Mouse (Mus musculus): ENCODE measurements around the gene Aplnr.
A peak's percentile ranks its signal among the peaks of the same experiment; 100 is the strongest.

Aplnr gene

DNA sequence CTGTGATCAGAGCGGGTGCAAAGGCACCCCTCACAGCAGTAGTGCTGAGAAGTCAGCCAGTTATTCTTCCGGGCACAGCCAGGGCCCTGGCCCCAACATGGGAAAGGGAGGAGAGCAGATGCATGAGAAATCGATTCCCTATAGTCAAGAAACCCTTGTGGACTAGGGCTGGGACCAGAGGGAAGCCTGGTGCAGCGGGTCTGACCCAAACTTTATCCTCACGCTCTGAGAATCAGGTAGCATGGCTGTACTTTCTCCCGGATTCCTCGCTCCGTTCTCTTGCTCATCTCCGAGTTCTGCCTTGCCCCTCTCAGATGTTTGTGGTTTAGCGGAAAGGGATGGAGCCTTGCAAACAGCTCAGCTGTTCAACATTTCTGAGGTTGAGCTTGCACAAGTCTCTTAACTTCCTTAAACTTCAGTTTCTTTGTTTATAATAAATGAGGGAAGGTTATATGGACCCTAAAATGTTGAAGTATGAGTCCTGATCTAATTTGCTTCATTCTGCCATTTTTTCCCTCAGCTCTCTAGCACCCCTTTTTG is 1.6 kb downstream of the Aplnr start:
- no peak for DNase-seq

DNA sequence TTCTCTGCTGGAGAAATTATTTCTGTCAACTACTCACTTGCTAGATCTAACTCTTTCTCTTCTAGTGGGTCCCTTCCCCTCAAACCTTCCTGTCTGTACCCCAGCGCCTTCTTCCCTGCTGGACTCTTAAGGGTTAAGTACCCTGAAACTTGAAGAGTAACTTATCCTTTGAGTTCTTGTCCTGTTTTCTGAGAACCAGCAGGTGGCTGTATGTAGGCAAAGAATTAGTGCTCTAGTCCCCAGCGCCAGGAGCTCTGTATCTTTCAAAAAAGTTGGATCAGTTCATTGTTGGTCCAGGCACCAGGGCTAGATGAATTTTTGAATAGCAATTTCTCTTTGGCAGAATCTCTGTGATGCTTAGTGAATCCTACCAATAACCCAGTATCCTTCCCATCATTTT is 2.1 kb downstream of the Aplnr start:
- DNase-seq = no peak

DNA sequence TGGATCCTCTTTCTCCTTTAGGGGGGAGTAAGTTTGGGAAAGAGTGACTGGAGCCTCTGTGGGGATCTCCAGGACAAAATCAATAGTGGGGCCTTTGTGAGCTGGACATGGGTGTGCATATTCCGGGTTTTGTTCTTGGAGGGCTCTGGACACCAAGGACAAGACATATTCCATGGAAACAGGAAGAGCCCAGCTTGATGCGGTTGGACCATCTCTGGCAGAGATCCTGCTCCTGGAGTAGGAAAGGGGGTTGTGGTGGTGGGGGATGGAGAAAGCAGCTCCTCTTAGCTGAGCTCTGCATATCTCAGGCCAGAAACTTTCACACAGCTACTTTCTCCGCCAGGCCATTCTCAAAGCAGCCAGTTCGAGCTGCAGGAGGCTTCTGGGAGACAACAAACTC is 3.4 kb downstream of the Aplnr start:
- peak; percentile 38 for DNase-seq

DNA sequence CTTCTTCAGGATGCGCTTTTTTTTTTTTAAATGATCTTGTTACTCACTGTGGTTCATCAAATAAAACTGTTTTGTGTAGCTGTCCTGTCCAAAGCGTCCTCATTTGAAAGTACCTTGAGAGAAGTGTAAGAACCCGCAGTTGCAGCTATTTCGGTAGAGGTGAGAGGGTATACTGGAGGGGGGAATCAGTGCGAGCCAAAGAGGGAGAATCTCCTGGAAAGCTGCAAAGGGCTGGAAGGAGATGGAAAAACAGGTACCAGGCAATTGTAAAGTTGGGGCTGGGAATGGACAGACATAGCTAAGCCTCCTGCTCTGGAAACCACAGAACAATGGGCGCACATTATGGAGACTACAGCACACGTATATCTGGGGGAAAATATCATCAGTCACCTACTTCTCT is 3.8 kb downstream of the Aplnr start:
- no peak for DNase-seq

DNA sequence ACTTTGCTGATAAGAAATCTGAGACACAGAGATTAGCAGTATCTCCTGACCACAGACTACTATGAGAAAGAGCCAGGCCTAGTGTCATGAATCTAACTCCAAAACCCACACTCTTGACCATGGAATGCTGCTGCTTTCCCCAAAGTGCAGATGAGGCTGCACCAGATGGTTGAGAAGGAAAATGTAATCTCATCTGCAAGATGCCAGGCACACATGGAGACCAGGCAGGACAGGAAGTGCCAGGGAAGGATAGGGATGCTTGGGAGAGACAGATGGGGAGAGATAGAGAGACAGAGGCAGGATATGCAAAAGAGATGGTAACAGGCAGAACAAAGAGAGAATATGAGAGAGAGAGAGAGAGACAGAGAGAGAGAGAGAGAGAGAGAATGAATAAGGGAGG is 4.8 kb downstream of the Aplnr start:
- DNase-seq = no peak

DNA sequence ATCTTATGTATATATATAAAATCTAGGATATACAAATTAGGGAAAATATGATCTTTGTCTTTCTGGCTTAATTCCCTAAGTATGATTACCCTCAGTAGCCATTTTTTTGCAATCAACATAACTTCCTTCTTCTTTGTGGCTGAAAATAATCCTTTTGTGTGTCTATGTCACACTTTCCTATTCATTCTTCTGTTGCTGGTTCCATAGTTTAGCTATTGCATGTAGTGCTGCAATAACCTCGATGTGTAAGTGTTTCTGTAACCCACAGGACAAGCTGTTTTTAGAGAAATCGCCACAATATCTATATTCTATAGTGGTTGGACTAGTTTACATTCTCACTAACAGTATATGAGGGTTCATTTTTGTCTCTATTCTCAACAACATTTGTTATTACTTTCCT is 8.9 kb downstream of the Aplnr start:
- no peak for DNase-seq

DNA sequence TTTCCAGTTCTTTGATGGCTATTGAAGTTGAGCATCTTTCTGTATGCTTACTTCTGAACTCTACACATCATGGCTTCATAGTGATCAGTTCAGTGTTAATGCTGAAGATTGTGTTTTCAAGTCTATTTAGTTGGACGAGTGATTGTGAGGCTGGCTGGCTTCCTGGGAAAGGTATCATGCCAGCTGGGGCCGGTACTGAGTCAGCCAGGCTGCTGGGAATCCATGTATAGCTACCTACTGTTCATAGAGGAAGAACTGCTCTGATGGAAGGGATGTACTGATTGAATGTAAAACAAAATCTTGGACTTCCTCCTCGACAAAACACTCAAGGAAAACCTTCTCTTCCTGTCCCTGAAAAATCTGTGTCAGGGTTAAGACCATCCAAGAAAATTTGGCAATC is 9.3 kb downstream of the Aplnr start:
- DNase-seq = no peak

DNA sequence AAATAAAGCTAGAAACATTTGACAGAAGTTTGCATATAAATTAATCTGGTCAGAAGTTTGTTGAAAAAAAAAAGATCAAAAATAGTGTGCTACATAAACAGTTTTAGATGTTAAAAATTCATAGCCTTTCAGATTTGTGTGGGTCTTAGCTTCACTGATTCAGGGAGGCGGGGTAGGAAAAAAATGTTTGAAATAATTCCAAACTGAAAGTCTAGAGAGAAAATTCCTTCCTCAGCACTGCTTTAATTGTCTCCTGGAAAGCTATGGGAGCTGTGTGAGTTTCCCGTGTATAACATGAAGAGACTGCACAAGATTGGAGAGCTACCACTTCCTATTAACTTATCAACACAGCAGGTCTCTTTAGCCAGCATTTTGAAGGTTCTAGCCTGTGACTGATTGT is 11.5 kb downstream of the Aplnr start:
- no peak for DNase-seq

DNA sequence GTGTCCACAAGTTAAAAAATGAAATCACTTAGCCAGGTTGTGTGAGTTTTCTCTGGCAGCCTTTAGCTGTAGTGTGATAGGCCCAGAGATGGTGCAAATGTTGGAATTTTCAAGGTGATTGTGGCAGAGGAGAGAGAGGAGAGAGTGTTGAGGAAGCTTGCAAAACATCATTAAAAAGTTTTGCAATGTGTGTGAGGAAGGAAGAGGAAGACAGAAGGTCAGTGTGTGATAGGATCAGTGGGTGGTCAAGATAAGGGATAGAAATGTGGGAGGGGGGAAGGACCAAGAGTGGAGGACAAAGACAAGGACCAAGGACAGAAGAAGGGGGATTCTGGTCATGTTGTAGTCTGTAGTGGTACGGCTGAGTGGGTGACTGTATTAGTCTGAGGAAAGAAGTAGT is 14.3 kb downstream of the Aplnr start:
- no peak for DNase-seq

DNA sequence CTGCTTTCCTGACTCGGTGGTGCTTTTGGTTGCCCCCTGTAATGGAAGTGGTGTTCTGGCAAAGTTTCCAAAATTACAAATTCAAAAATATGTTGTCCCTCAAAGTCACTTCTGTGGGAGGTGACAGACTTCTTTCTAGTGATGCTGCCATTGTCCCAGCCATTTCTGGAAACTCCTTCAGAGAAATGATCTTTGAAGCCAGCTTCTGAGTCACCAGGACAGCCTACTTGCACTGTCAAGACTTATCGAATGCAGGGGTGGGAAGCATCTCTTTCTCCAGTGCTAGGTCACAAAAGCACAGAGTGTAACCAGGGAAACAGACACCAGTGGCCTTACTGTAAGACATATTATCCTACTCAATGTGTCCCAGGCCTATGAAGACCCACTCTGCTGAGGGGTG is 15.2 kb downstream of the Aplnr start:
- DNase-seq = no peak

DNA sequence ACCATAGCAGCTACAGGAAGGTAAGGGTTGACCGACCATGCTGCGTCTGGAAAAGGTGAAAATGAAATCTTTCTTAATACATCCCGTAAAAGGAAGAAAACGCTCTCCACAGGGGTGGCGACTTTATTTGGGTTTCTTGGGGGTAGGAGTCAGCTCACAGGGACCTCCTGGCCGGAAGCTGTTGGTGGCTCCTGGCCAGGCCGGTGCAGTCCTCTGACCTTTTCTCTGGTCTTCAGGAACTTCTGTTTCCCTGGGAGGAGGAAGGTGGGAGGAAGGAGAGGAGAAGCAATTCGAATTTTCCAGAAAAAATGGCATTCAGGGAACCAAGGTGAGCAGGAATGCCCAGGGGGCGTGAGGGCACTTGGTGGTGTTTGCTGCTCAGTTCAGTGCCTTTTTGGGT is 19.3 kb downstream of the Aplnr start:
- no peak for DNase-seq

DNA sequence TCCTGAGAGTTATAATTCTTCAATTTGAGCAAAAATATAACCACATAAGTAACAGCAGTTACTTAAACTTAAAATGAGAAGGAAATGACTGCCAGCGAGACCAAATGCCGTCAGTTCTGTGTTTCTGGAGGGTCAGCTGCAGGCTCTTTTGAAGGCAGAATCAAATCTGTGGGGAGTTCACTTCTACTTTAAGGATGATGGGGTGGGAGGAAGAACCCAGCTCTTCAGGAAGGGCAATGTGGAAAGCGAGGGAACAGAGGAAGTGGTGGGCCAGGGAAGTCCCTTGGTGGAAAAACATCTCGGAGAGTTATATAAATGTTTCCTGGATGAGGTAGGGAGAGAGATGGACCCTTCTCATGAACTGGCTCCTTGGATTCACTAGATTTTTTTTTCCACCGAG is 20.1 kb downstream of the Aplnr start:
- no peak for DNase-seq

DNA sequence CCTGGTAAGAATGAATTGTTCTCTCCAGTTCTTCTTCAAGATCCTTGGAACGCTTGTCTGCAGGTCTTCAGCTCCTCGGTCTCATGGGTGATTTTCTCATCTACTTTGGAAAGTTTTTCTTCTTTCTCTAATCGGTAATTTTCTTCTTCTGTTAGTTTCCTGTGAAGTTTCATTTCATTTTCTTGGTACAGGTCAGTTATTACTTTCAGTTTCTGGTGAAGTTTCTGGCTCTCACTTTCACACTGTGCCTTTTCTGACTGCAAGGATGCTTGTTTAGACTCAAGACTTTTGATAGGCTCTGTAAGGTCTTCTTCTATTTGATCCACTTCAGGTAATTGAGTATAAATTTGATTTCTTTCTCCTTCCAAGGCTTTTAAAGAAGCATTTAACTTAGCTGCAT is 21.4 kb downstream of the Aplnr start:
- DNase-seq = no peak

DNA sequence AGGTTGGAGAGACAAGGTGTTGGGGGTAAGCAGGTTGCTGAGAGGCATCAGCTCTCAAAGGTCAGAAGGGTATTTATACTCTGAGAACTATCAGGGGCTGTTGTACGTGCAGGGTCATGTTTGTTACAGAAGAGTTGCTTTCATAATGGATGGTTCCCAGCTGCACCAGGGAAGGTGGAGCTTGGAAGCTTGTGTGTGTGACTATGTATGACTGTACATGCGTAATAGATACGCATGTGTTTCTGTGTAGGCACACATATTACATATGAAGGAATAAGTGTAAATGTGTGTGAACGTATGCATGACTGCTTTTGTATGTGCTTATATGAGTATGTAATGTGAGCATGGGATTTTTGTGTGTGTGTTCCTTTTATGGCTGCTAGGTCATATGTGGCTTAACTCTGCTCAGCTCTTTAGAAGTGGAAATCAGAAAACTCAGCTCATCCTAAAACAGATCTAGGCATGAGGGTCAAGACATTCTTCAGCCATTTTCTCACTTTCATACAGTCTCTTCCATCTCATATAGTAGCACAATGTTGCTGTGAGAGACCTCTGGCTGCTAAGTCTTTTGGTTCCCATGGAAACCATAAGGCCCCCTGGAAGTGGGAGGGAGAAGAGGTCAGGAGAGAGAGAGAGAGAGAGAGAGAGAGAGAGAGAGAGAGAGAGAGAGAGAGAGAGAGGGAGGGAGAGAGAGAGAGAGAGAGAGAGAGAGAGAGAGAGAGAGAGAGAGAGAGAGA is 25.0 kb downstream of the Aplnr start:
- DNase-seq = no peak

DNA sequence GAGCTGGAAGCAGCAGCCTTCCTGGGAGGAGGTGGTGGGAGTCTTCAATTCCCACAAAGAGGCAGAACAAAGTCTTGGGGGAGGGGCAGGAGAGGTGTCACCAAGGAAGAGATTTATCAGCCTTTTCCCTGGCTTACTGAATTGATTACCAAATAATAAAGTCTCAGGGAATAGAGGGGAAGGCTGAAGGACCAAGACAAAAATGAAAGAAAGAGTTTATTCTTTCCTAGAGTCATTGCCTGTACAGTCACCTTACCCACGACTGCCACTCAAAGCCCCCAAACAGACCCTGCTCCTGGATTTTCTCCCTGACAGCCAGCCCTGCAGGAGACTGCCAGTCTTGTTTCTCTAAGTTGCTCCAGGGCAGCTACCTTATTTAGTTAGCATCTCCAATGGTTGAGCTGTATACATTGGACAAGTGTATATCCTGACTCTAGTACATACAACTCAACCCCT is 25.6 kb downstream of the Aplnr start:
- DNase-seq = no peak

DNA sequence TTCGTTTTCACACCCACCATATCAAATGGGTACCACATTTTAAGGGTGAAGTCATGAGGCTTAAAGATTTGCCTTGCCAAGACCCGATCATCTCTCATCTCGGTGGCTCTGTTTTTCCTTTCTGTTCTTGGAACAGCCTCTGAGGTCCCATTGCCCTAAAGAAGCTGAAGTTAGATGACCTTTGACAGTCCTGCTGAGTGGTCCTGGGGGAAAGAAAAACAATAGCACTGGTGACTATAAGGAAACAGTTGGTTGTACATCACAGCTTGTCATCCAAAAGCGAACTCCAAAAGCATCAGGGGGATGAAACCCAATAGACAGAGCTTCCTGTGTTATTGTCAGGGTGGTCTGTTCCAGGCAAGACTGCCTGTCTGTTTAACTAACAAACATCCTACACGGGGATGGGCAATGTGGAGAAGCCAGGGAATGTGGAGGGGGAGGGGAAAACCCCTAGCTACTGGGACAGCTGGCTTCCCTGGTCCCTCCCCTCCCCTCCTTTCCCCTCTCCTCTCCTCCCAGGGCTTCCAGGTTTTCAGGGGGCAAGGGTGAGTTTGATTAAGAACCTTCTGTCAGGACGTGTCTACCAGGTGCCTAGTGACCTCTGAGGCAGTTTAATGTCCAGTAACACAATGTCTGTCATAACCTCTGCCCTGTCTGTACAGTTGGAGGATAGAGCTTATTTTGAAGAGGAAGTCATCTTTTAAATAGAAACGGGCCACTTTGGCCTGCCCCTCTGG is 27.5 kb downstream of the Aplnr start:
- DNase-seq = peak; percentile 15

DNA sequence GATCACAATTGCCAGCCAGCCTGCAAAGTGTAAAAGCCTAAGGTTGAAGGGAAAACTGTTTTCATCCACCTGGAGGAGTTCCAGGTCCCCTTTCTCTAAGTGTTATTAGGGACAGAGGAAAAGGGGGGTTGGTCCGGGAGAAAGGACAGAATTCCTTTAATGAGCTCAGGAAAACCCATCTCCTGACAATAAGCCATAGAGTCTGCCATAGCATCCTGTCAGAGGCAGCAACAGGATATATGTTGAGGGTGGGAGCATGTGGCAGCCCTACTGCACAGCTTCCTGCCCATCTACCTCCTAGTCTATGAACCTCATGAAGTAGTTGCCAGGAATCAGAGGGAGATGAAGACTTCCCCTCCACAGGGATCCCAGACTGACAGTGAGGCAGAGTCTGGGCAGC is 31.6 kb downstream of the Aplnr start:
- no peak for DNase-seq

DNA sequence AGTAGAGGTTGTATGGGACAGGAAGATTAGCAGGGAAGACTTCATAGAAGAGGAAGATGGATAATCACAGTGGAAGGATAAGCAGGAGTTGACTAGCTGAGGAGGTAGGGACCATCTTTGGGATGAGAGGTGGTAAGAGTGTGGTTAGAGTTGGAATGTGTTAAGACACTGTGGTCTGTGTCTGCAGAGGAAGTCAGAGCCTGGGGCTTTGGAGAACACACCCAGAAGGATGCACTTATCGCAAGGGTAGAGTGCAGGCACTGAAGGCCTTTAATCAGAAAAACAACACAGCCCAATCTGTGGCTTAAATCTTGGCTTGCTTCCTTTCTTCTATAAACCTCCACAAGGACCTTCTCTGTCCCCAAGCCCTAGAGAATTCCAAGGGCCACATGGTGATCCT is 32.3 kb downstream of the Aplnr start:
- DNase-seq = no peak

DNA sequence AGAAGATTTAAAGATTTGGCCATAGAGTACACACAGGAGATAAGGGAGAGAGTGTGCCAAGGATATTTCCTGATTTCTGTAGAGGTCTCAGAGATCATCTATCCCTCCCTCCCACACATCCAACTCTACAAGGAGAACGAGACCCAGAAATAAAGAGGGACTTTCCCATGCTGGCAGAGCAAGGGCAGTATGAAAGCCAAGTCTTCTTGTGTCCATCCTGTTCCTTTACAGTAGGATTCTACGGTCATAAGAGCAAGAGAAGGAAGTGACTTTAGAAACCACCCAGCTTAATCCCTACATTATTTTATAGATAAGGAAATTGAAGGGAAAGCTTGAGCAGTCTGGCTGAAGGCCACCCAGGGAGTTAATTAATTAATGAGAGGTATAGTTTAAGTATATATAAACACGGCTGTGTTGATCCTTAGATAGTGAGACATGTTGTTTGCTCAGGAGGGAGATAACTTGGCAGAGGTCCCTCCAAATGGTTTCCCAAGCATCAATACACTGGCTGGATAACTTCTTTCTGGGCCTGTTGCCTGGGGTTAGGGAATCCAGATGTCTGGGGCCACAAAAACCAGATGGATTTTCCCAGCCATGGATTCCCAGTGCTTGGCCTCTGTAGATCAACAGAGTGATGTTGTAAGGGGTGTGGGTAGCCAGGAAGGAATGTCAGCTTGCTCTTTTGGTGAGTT is 36.2 kb downstream of the Aplnr start:
- DNase-seq = peak; percentile 13

DNA sequence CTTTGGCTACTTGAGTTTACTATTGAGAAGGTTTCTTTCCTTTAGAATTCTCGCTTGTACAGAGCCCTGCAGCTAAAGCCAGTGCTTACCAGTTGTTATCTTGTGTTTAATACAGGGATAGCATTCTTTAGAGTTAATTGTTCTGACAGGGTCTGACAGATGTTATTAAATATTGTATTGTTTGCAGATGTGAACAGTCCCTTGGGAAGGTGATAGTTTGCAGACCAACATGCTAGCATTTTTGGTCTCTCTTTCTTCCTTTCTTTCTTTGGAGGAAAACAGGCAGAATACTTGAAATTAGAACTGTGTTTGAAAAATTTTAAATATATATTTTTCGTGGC is 36.7 kb downstream of the Aplnr start:
- no peak for DNase-seq

DNA sequence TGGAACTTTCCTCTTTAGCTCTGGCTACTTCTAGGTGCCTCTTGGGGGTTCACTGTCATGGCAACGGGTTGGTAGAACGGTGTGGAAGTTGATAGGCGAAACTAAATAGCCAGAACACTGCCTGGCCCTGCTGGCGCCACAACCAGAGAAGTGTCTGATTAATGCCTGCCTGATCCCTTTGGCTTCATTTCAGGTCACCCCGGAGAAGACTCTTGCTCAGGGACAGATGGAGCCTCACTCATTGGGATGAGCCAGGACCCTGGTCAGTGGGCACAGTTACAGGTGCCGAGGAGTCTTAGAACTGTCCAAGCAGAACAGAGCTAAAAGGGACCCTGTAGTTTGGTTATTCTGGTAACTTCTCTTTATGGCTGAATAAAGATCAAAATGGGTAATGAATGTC is 37.5 kb downstream of the Aplnr start:
- no peak for DNase-seq

DNA sequence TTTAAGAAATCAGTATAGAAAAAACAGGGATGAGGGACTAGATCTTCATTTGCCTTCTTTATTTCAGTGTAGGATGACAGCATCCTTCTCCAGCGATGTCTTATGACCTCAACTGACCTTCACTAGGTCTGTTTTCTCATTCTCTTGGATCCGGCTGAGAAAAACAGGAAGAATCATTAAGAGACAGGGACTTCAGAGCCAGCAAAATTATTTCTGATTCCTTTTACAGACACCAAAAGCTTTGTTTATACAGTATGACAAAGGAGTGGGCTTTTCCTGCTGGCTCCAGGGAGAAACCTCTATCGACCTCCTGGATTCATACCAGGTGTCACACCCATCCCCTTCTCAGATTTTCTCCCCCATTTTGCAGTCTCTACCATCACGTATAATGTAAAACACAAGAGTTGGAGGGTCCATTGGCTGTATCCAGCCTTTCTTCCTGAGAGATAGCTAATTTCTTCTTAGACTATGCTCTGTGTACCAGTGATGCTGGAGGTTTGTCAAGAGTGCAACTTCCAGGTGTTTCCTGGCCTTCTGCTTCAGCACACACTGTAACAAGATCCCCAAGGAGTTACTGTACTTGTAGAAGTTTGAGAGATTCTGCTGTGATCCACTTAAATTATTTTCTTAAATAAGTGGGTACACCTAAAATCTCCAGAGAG is 42.2 kb downstream of the Aplnr start:
- no peak for DNase-seq

DNA sequence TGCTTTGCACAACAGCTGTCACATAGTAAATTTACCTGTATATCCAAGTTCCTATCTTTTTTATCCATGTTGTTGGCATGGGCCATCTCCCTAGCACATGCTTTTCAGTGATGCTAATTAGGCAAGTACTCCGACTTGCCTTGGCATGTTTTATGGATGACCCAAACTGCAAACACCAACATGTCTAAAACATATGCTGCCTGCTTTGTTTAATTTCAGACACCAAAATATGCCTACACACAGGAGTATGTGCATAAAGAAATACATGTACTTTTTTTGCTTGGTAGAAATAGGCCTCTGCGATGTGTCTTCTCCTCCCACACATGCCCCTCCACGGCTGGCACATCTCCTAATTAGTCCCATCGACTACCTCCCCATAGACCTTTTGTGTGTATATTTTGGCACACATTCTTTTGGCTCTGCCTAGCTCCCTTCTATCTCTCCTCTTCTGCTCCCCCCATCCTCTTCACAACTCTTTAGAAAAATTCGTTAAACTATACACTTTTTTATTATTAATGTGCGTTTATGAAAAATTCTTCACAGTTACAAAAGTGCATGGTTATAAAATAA is 51.6 kb downstream of the Aplnr start:
- no peak for DNase-seq
